Mouse (Mus musculus) liver, embryonic 14.5 days (tissue): ENCODE data around the gene Olfr26. TPM values are rescaled to one million over a fixed set of nuclear protein-coding genes. Genes with fewer than 3 reads are reported as not detected.
"Not testable (repeated sequence)": the region's sequence is repeated elsewhere in the genome, so short reads cannot be mapped to it uniquely, and the experiment has no call there.

Experiments
- ATAC-seq: fragments of 200-750 bp; cut with Nextera tagmentation; 2 replicates; pipeline ENCODE4 v1.8.0; 2017; ENCODE audit warnings: moderate number of reproducible peaks, mild to moderate bottlenecking, moderate library complexity; ENCODE audit not compliant: insufficient read depth
- DNase-seq, 3 experiments: peaks; one replicate each; pipeline ENCODE4 v3.0.0-alpha.2; 2012 to 2013; ENCODE audit warnings: low read depth in 3 of 3, low spot score in 3 of 3
- H3K27ac ChIP-seq: fragments of 300-500 bp; sonication (generic); 2 replicates; pipeline ENCODE4 v1.5.1; 2014; ENCODE audit warnings: moderate library complexity, mild to moderate bottlenecking, control low read depth, inconsistent platforms
- H3K27me3 ChIP-seq: fragments of 300-500 bp; sonication (generic); 2 replicates; pipeline ENCODE4 v1.6.1; 2014; ENCODE audit warnings: mild to moderate bottlenecking, low read length, moderate library complexity; ENCODE audit not compliant: control insufficient read depth, insufficient read depth
- H3K36me3 ChIP-seq: fragments of 300-500 bp; sonication (generic); replicated peaks from 2 replicates; pipeline ENCODE4 v1.6.1; 2014; ENCODE audit warnings: low read depth; ENCODE audit not compliant: control insufficient read depth, insufficient read depth
- H3K4me1 ChIP-seq, 2 experiments: fragments of 200-500 bp in 1 of 2; fragments of 300-500 bp in 1 of 2; sonication (generic) in 1 of 2; replicated peaks; 2 replicates each; pipeline ENCODE4 v1.6.1; 2012 to 2014; ENCODE audit warnings: antibody characterized with exemption in 1 of 2, inconsistent platforms in 1 of 2, low read length in 1 of 2; ENCODE audit not compliant: control insufficient read depth in 2 of 2, insufficient read depth in 2 of 2
- H3K4me2 ChIP-seq: fragments of 300-500 bp; sonication (generic); 2 replicates; pipeline ENCODE4 v1.6.1; 2014; ENCODE audit warnings: low read depth, mild to moderate bottlenecking, control low read depth, moderate library complexity
- H3K4me3 ChIP-seq, 2 experiments: fragments of 200-500 bp in 1 of 2; fragments of 300-500 bp in 1 of 2; sonication (generic) in 1 of 2; 2 replicates each; pipeline ENCODE4 v1.5.1; 2012 to 2014; ENCODE audit warnings: low read depth in 2 of 2, low read length in 2 of 2, mild to moderate bottlenecking in 2 of 2, control low read depth in 1 of 2, inconsistent platforms in 1 of 2, moderate library complexity in 1 of 2; ENCODE audit not compliant: insufficient read depth in 1 of 2
- H3K9ac ChIP-seq: fragments of 300-500 bp; sonication (generic); replicated peaks from 2 replicates; pipeline ENCODE4 v1.6.1; 2014; ENCODE audit warnings: mild to moderate bottlenecking, control low read depth, moderate library complexity
- H3K9me3 ChIP-seq: fragments of 300-500 bp; sonication (generic); 2 replicates; pipeline ENCODE4 v1.6.1; 2016; ENCODE audit warnings: low read length, mixed read lengths; ENCODE audit not compliant: control insufficient read depth
- CTCF ChIP-seq: IDR thresholded peaks from 2 replicates; pipeline ENCODE4 v1.5.1; 2016; ENCODE audit warnings: antibody characterized with exemption, low read depth, control low read depth
- EP300 ChIP-seq: IDR thresholded peaks from 2 replicates; pipeline ENCODE4 v1.6.1; 2016; ENCODE audit warnings: antibody characterized with exemption, low read depth
- WGBS: fragments of 180-500 bp; shearing (Covaris S2); extraction: QIAGEN DNeasy Blood & Tissue Kit; methylation state at CpG from one replicate; pipeline ENCODE4 v1.1.7; 2014; ENCODE audit not compliant: insufficient replicate concordance; 5-methylcytosine and 5-hydroxymethylcytosine counted together
- polyA plus RNA-seq, 2 experiments: library from polyadenylated mRNA; depleted of rRNA in 1 of 2; stranded (reverse) in 1 of 2; unstranded in 1 of 2; fragments of >200 nt; fragmentation: Nextera tagmentation in 1 of 2; extraction: Ambion mirVana in 1 of 2; gene quantifications; 2 replicates each; pipeline versions ENCODE4 v1.2.1 to v1.2.3; 2012 to 2014

Gene Olfr26
- polyA plus RNA-seq, 2 experiments: not detected

DNA sequence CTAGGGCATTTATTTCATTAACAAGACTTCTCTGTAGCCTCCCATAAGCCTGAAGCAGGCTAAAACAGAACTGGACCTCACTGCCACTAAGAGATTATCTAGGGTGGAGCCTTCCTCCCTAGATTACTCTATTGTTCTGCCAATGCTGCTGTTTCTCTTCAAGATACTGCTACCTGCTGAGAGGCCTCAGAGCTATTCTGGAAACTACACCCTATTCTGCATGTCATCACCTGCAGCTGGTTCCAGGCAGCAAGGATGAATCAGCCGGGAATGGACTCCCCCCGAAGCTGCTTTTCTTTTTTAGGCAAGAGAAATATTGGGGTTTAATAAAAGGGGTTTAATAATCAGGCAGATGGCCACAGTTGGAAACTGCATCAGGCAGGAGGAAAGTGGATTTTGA lies 21.8 kb upstream of the Olfr26 start:
- TF ChIP-seq CTCF: no peak
- no peak for TF ChIP-seq EP300
- WGBS: 70% methylated on average over 2 of the region's 2 CpGs
- no peak for ATAC-seq
- Histone ChIP-seq H3K27me3 (no peaks in the 10 kb centered on the region), H3K4me3 (no peak overlapping the region), H3K4me2 (no peak overlapping the region), H3K4me1 (no peaks in the 10 kb centered on the region), H3K9me3 (no peaks in the 10 kb centered on the region), H3K27ac (no peak overlapping the region), H3K36me3 (no peaks in the 10 kb centered on the region), H3K9ac (no peak overlapping the region)
- DNase-seq: no peak

DNA sequence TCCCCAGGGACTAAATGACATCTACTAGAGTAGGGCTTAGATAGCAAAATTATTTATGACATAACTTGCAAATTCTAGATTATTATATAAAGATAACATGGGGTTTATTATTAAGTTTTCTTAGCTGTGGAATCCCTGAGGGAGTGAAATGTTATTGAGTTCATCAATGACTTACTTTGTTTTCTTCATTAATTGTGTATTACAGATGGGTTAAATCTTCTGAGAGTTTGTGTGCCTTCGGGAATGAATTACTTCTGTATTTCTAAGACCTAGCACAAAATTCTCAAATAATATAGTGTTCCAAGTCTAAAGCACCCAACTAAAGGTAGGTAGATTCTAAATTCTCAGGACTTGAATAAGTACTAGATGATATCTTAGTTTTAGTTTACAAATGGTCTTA lies 10.7 kb upstream of the Olfr26 start, which contains the start of gene Olfr924:
Olfr924 (plus strand) TSS at position 301 of the 400 bp plus-strand sequence.
- no peaks in the 10 kb centered on the region for H3K4me1 ChIP-seq
- no peak within 1 kb of the TSS for H3K9ac ChIP-seq
- DNase-seq: no peak
- no peaks in the 10 kb centered on the region for H3K36me3 ChIP-seq
- no peak within 1 kb of the TSS for H3K4me2 ChIP-seq
- WGBS: 53% methylated on average over 1 of the region's 1 CpGs
- H3K4me3 ChIP-seq: no peak within 1 kb of the TSS
- no peak for TF ChIP-seq EP300
- H3K9me3 ChIP-seq: no peaks in the 10 kb centered on the region
- ATAC-seq: no peak
- H3K27me3 ChIP-seq: no peaks in the 10 kb centered on the region
- H3K27ac ChIP-seq: no peak within 1 kb of the TSS

DNA sequence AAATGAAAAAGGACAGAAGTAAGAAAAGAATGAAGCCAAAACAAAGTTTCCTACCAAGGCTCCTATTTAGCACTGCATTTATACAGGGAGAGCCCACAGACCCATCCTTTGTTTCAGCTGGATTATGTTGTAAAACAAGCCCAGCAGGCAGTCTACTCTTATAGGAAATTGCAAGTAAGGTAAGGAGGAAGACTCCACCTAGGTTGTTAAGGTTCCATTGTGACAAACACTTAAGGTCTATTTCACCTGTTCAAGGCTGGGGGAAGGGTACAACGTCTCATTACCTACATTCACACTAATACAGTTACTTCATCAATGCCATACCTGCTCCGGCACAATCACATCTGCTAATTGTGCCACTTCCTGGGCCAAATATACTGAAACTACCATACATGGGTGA lies 20.0 kb downstream of the Olfr26 start:
- H3K9me3 ChIP-seq, DNase-seq, H3K4me1 ChIP-seq, H3K9ac ChIP-seq, H3K4me3 ChIP-seq, H3K27me3 ChIP-seq, H3K27ac ChIP-seq, H3K4me2 ChIP-seq, ATAC-seq, H3K36me3 ChIP-seq: not testable (repeated sequence)
- 38% methylated on average over 2 of the region's 2 CpGs for WGBS

DNA sequence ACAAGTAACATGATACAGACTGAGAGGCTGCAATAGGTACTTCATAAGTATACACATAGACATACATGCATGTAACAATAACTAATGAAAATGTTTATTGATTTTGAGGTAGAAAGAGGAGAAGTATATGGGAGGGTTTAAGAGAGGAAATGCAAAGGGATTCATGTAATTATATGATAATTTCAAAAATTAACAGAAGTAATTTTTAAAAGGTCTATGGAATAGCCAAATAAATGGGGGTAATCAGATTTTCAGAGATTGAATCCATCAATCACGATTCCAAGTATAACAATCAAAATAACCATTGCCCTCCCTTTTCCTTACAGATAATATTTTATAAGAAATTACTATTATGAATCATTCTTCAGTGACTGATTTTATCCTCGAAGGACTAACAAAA lies 22.0 kb downstream of the Olfr26 start, which contains the start of gene Olfr926:
Olfr926 (plus strand) TSS at position 301 of the 400 bp plus-strand sequence.
- TF ChIP-seq CTCF: no peak
- TF ChIP-seq EP300: no peak
- 43% methylated on average over 2 of the region's 2 CpGs for WGBS
- ATAC-seq: no peak
- Histone ChIP-seq H3K27ac (no peak within 1 kb of the TSS), H3K9me3 (no peaks in the 10 kb centered on the region), H3K4me1 (no peaks in the 10 kb centered on the region), H3K9ac (no peak within 1 kb of the TSS), H3K36me3 (no peaks in the 10 kb centered on the region), H3K4me3 (no peak within 1 kb of the TSS), H3K4me2 (no peak within 1 kb of the TSS), H3K27me3 (no peaks in the 10 kb centered on the region)
- no peak for DNase-seq

Other genes with a start within 250 kb of the Olfr26 start
- not detected in 2 replicates for gene Olfr914, start 250.0 kb upstream of the Olfr26 start, polyA plus RNA-seq (2012; rRNA removed)
- not detected in 2 replicates for gene Olfr914, start 250.0 kb upstream of the Olfr26 start, polyA plus RNA-seq (2014; fragmentation: Nextera tagmentation; extraction: Ambion mirVana)
- gene Olfr916, start 195.2 kb upstream of the Olfr26 start, polyA plus RNA-seq (2012; rRNA removed): not detected in 2 replicates
- not detected in 2 replicates for gene Olfr916, start 195.2 kb upstream of the Olfr26 start, polyA plus RNA-seq (2014; fragmentation: Nextera tagmentation; extraction: Ambion mirVana)
- not detected in 2 replicates for gene Olfr917, start 189.2 kb upstream of the Olfr26 start, polyA plus RNA-seq (2012; rRNA removed)
- not detected in 2 replicates for gene Olfr917, start 189.2 kb upstream of the Olfr26 start, polyA plus RNA-seq (2014; fragmentation: Nextera tagmentation; extraction: Ambion mirVana)
- not detected in 2 replicates for gene Olfr918, start 180.5 kb upstream of the Olfr26 start, polyA plus RNA-seq (2012; rRNA removed)
- not detected in 2 replicates for gene Olfr918, start 180.5 kb upstream of the Olfr26 start, polyA plus RNA-seq (2014; fragmentation: Nextera tagmentation; extraction: Ambion mirVana)
- not detected in 2 replicates for gene Olfr919, start 151.4 kb upstream of the Olfr26 start, polyA plus RNA-seq (2012; rRNA removed)
- gene Olfr919, start 151.4 kb upstream of the Olfr26 start, polyA plus RNA-seq (2014; fragmentation: Nextera tagmentation; extraction: Ambion mirVana): not detected in 2 replicates
- 3.0 and 4.5 TPM in 2 replicates for gene Vwa5a, start 136.8 kb upstream of the Olfr26 start, polyA plus RNA-seq (2012; rRNA removed)
- 8.5 TPM in 2 replicates for gene Vwa5a, start 136.8 kb upstream of the Olfr26 start, polyA plus RNA-seq (2014; fragmentation: Nextera tagmentation; extraction: Ambion mirVana)
- 0.03 and 0.04 TPM in 2 replicates for gene Olfr920, start 102.8 kb upstream of the Olfr26 start, polyA plus RNA-seq (2012; rRNA removed)
- not detected in 2 replicates for gene Olfr920, start 102.8 kb upstream of the Olfr26 start, polyA plus RNA-seq (2014; fragmentation: Nextera tagmentation; extraction: Ambion mirVana)
- gene Olfr921, start 82.0 kb upstream of the Olfr26 start, polyA plus RNA-seq (2012; rRNA removed): not detected in 2 replicates
- gene Olfr921, start 82.0 kb upstream of the Olfr26 start, polyA plus RNA-seq (2014; fragmentation: Nextera tagmentation; extraction: Ambion mirVana): not detected in 2 replicates
- gene Olfr922, start 40.4 kb upstream of the Olfr26 start, polyA plus RNA-seq (2012; rRNA removed): not detected in 2 replicates
- not detected in 2 replicates for gene Olfr922, start 40.4 kb upstream of the Olfr26 start, polyA plus RNA-seq (2014; fragmentation: Nextera tagmentation; extraction: Ambion mirVana)
- gene Olfr923, start 28.5 kb upstream of the Olfr26 start, polyA plus RNA-seq (2012; rRNA removed): not detected in 2 replicates
- not detected in 2 replicates for gene Olfr923, start 28.5 kb upstream of the Olfr26 start, polyA plus RNA-seq (2014; fragmentation: Nextera tagmentation; extraction: Ambion mirVana)
- gene Olfr924, start 10.6 kb upstream of the Olfr26 start, polyA plus RNA-seq (2012; rRNA removed): not detected in 2 replicates
- gene Olfr924, start 10.6 kb upstream of the Olfr26 start, polyA plus RNA-seq (2014; fragmentation: Nextera tagmentation; extraction: Ambion mirVana): not detected in 2 replicates
- gene Olfr926, start 22.1 kb downstream of the Olfr26 start, polyA plus RNA-seq (2012; rRNA removed): not detected in 2 replicates
- gene Olfr926, start 22.1 kb downstream of the Olfr26 start, polyA plus RNA-seq (2014; fragmentation: Nextera tagmentation; extraction: Ambion mirVana): not detected in 2 replicates
- not detected in 2 replicates for gene Olfr930, start 74.7 kb downstream of the Olfr26 start, polyA plus RNA-seq (2012; rRNA removed)
- gene Olfr930, start 74.7 kb downstream of the Olfr26 start, polyA plus RNA-seq (2014; fragmentation: Nextera tagmentation; extraction: Ambion mirVana): not detected in 2 replicates
- gene Olfr933, start 117.3 kb downstream of the Olfr26 start, polyA plus RNA-seq (2012; rRNA removed): not detected in 2 replicates
- not detected in 2 replicates for gene Olfr933, start 117.3 kb downstream of the Olfr26 start, polyA plus RNA-seq (2014; fragmentation: Nextera tagmentation; extraction: Ambion mirVana)
- not detected in 2 replicates for gene Olfr934, start 133.3 kb downstream of the Olfr26 start, polyA plus RNA-seq (2012; rRNA removed)
- not detected in 2 replicates for gene Olfr934, start 133.3 kb downstream of the Olfr26 start, polyA plus RNA-seq (2014; fragmentation: Nextera tagmentation; extraction: Ambion mirVana)
- not detected in 2 replicates for gene Olfr935, start 144.6 kb downstream of the Olfr26 start, polyA plus RNA-seq (2012; rRNA removed)
- not detected in 2 replicates for gene Olfr935, start 144.6 kb downstream of the Olfr26 start, polyA plus RNA-seq (2014; fragmentation: Nextera tagmentation; extraction: Ambion mirVana)
- gene Olfr146, start 168.3 kb downstream of the Olfr26 start, polyA plus RNA-seq (2012; rRNA removed): not detected in 2 replicates
- gene Olfr146, start 168.3 kb downstream of the Olfr26 start, polyA plus RNA-seq (2014; fragmentation: Nextera tagmentation; extraction: Ambion mirVana): not detected in 2 replicates
- gene Olfr937, start 209.9 kb downstream of the Olfr26 start, polyA plus RNA-seq (2012; rRNA removed): not detected in 2 replicates
- gene Olfr937, start 209.9 kb downstream of the Olfr26 start, polyA plus RNA-seq (2014; fragmentation: Nextera tagmentation; extraction: Ambion mirVana): not detected in 2 replicates
- not detected in 2 replicates for gene Olfr938, start 223.8 kb downstream of the Olfr26 start, polyA plus RNA-seq (2012; rRNA removed)
- gene Olfr938, start 223.8 kb downstream of the Olfr26 start, polyA plus RNA-seq (2014; fragmentation: Nextera tagmentation; extraction: Ambion mirVana): not detected in 2 replicates